Mouse (Mus musculus): ENCODE results near the gene Olfr1220. TPM values are rescaled to one million over a fixed set of nuclear protein-coding genes. Genes with fewer than 3 reads are reported as not detected.

Gene Olfr1220
- 0.04 TPM in 1 of 2 replicates, not detected in the other for polyA plus RNA-seq (2016; fragmentation: Nextera tagmentation; extraction: Ambion mirVana)

- Histone ChIP-seq H3K27ac (no peak within 1 kb of the TSS), H3K4me3 (no peak within 1 kb of the TSS), H3K36me3 (no peaks in the 10 kb centered on the region), H3K4me2 (replicated peaks) (no peak within 1 kb of the TSS), H3K4me1 (no peaks in the 10 kb centered on the region), H3K27me3 (no peaks in the 10 kb centered on the region), H3K9me3 (no peaks in the 10 kb centered on the region), H3K9ac (no peak within 1 kb of the TSS)
- 81% methylated on average over 3 of the region's 3 CpGs for WGBS
- no peak for ATAC-seq (ENCODE audit: insufficient number of reproducible peaks, insufficient read depth, low FRiP score, low TSS enrichment)
Measured at GRCm38 (mm10) chr2:89106735-89107134, at the start of gene Olfr1220. Gene Olfr1220 (minus strand): TSS chr2:89106835.

GRCm38 (mm10) chr2:89151460-89151859, 44.8 kb upstream of the Olfr1220 start, which contains the start of gene Olfr1223:
Gene Olfr1223 (minus strand): TSS chr2:89151560.
- 70% methylated on average over 1 of the region's 1 CpGs for WGBS
- H3K27me3 ChIP-seq: no peaks in the 10 kb centered on the region
- no peak within 1 kb of the TSS for H3K27ac ChIP-seq
- no peaks in the 10 kb centered on the region for H3K9me3 ChIP-seq
- no peak for ATAC-seq (ENCODE audit: insufficient number of reproducible peaks, insufficient read depth, low FRiP score, low TSS enrichment)
- no peaks in the 10 kb centered on the region for H3K4me1 ChIP-seq
- no peak within 1 kb of the TSS for H3K4me2 ChIP-seq (replicated peaks)
- no peak within 1 kb of the TSS for H3K9ac ChIP-seq
- H3K4me3 ChIP-seq: no peak within 1 kb of the TSS
- no peaks in the 10 kb centered on the region for H3K36me3 ChIP-seq

- H3K4me3 ChIP-seq: no peak within 1 kb of the TSS
- no peaks in the 10 kb centered on the region for H3K36me3 ChIP-seq
- WGBS: 73% methylated on average over 3 of the region's 3 CpGs
- no peak for ATAC-seq (ENCODE audit: insufficient number of reproducible peaks, insufficient read depth, low FRiP score, low TSS enrichment)
- H3K9me3 ChIP-seq: no peaks in the 10 kb centered on the region
- no peak within 1 kb of the TSS for H3K27ac ChIP-seq
- H3K9ac ChIP-seq: no peak within 1 kb of the TSS
- H3K27me3 ChIP-seq: no peaks in the 10 kb centered on the region
- H3K4me2 ChIP-seq (replicated peaks): no peak within 1 kb of the TSS
- no peaks in the 10 kb centered on the region for H3K4me1 ChIP-seq
Measured at GRCm38 (mm10) chr2:89132954-89133353, 26.3 kb upstream of the Olfr1220 start, which contains the start of gene Olfr1222. Gene Olfr1222 (minus strand): TSS chr2:89133054.

GRCm38 (mm10) chr2:89117183-89117582, 10.5 kb upstream of the Olfr1220 start, which contains the start of gene Olfr1221:
Gene Olfr1221 (minus strand): TSS chr2:89117283.
- WGBS: 84% methylated on average over 2 of the region's 2 CpGs
- Histone ChIP-seq H3K27ac (no peak within 1 kb of the TSS), H3K4me2 (replicated peaks) (no peak within 1 kb of the TSS), H3K4me1 (no peaks in the 10 kb centered on the region), H3K4me3 (no peak within 1 kb of the TSS), H3K36me3 (no peaks in the 10 kb centered on the region), H3K9ac (no peak within 1 kb of the TSS), H3K27me3 (no peaks in the 10 kb centered on the region), H3K9me3 (no peaks in the 10 kb centered on the region)
- no peak for ATAC-seq (ENCODE audit: insufficient number of reproducible peaks, insufficient read depth, low FRiP score, low TSS enrichment)

DNA sequence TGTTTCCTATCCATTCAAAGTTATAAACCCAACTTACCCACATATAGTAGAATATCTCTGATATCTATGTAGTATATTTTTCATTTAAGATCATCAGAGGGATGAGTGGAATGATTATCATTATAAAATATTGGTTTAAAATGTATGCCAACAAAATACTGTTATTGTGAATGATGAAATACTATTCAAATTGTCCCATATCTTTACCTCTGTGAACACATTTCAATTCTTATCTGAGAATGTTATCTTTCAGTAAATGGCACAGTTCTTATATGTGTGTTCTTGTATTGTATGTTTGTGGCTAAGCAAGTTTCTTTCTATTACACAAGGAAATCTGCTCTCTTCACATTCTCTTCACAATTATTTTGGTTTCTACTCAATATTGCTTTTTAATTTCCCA, 984 bp downstream of the Olfr1220 start:
- Histone ChIP-seq H3K4me2 (replicated peaks) (no peak overlapping the region), H3K9ac (no peak overlapping the region), H3K27ac (no peak overlapping the region), H3K4me3 (no peak overlapping the region), H3K4me1 (no peaks in the 10 kb centered on the region), H3K36me3 (no peaks in the 10 kb centered on the region), H3K27me3 (no peaks in the 10 kb centered on the region), H3K9me3 (no peaks in the 10 kb centered on the region)
- no peak for ATAC-seq (ENCODE audit: insufficient number of reproducible peaks, insufficient read depth, low FRiP score, low TSS enrichment)

- H3K36me3 ChIP-seq: no peaks in the 10 kb centered on the region
- H3K4me2 ChIP-seq (replicated peaks): no peak overlapping the region
- WGBS: 96% methylated on average over 1 of the region's 1 CpGs
- H3K27ac ChIP-seq: no peak overlapping the region
- no peaks in the 10 kb centered on the region for H3K27me3 ChIP-seq
- H3K4me3 ChIP-seq: no peak overlapping the region
- no peak for ATAC-seq (ENCODE audit: insufficient number of reproducible peaks, insufficient read depth, low FRiP score, low TSS enrichment)
- H3K9me3 ChIP-seq: no peaks in the 10 kb centered on the region
- H3K4me1 ChIP-seq: no peaks in the 10 kb centered on the region
- no peak overlapping the region for H3K9ac ChIP-seq
Measured at GRCm38 (mm10) chr2:89093848-89094247, 12.8 kb downstream of the Olfr1220 start.

DNA sequence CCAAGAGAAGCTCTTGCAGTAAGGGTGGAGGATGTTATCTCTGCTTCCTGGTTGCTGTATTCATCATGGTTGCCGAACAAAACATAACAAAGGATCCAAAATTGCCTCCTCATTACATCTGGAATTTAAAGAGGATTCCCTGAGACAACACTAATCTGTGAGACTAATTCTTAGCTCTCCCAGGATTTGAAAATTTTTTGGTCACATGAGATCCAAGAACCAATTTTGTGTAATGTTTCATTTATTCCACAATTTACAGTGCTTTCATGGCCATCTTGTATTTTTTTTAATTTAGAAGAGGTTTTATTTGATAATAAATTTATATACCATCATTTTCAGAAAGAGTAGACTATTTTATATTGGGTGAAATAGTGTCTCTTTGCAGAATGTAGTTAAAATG, 23.2 kb downstream of the Olfr1220 start, which contains the start of gene Olfr1219:
Gene Olfr1219 (minus strand): TSS at position 101 of the 400 bp plus-strand sequence.
- H3K9ac ChIP-seq: no peak within 1 kb of the TSS
- no peak for ATAC-seq (ENCODE audit: insufficient number of reproducible peaks, insufficient read depth, low FRiP score, low TSS enrichment)
- no peak within 1 kb of the TSS for H3K4me2 ChIP-seq (replicated peaks)
- H3K4me3 ChIP-seq: no peak within 1 kb of the TSS
- no peaks in the 10 kb centered on the region for H3K9me3 ChIP-seq
- no peaks in the 10 kb centered on the region for H3K4me1 ChIP-seq
- no peaks in the 10 kb centered on the region for H3K27me3 ChIP-seq
- H3K36me3 ChIP-seq: no peaks in the 10 kb centered on the region
- H3K27ac ChIP-seq: no peak within 1 kb of the TSS
- 65% methylated on average over 1 of the region's 1 CpGs for WGBS

DNA sequence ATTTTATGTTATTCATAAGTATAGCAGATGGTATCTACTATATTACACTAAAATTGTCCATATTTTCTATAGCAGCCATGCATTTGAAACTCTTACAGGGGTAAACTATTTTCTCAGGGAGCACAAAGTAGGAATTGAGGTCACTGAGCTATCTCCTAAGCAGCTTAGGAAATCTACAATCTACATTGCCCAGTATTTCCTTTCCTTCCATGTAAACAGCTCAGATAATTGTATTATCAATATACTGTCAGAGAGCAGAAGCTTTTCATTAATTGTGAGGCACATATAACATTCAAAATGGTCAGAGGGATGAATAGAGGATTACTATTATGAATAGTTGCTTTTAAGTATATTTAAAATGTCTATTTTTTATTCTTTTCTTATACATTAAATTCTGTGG, 25.1 kb downstream of the Olfr1220 start:
- H3K36me3 ChIP-seq: no peaks in the 10 kb centered on the region
- H3K9ac ChIP-seq: no peak overlapping the region
- H3K27ac ChIP-seq: no peak overlapping the region
- no peak for ATAC-seq (ENCODE audit: insufficient number of reproducible peaks, insufficient read depth, low FRiP score, low TSS enrichment)
- no peak overlapping the region for H3K4me3 ChIP-seq
- H3K4me1 ChIP-seq: no peaks in the 10 kb centered on the region
- H3K4me2 ChIP-seq (replicated peaks): no peak overlapping the region
- no peaks in the 10 kb centered on the region for H3K9me3 ChIP-seq
- no peaks in the 10 kb centered on the region for H3K27me3 ChIP-seq

GRCm38 (mm10) chr2:89061087-89061486, 45.5 kb downstream of the Olfr1220 start, which contains the start of gene Olfr1218:
Gene Olfr1218 (minus strand): TSS chr2:89061187.
- Histone ChIP-seq H3K4me1 (no peaks in the 10 kb centered on the region), H3K27me3 (no peaks in the 10 kb centered on the region), H3K27ac (no peak within 1 kb of the TSS), H3K4me2 (replicated peaks) (no peak within 1 kb of the TSS), H3K9ac (no peak within 1 kb of the TSS), H3K4me3 (no peak within 1 kb of the TSS), H3K9me3 (no peaks in the 10 kb centered on the region), H3K36me3 (no peaks in the 10 kb centered on the region)
- no peak for ATAC-seq (ENCODE audit: insufficient number of reproducible peaks, insufficient read depth, low FRiP score, low TSS enrichment)

Other genes with a start within 250 kb of the Olfr1220 start
- not detected in 2 replicates for gene Olfr1206, start 243.6 kb downstream of the Olfr1220 start, polyA plus RNA-seq (2016; fragmentation: Nextera tagmentation; extraction: Ambion mirVana)
- not detected in 2 replicates for gene Olfr1208, start 204.5 kb downstream of the Olfr1220 start, polyA plus RNA-seq (2016; fragmentation: Nextera tagmentation; extraction: Ambion mirVana)
- gene Olfr1209, start 191.7 kb downstream of the Olfr1220 start, polyA plus RNA-seq (2016; fragmentation: Nextera tagmentation; extraction: Ambion mirVana): not detected in 2 replicates
- gene Olfr1211, start 168.7 kb downstream of the Olfr1220 start, polyA plus RNA-seq (2016; fragmentation: Nextera tagmentation; extraction: Ambion mirVana): not detected in 2 replicates
- gene Olfr1212, start 152.9 kb downstream of the Olfr1220 start, polyA plus RNA-seq (2016; fragmentation: Nextera tagmentation; extraction: Ambion mirVana): not detected in 2 replicates
- gene Gm13762, start 126.6 kb downstream of the Olfr1220 start, polyA plus RNA-seq (2016; fragmentation: Nextera tagmentation; extraction: Ambion mirVana): not detected in 2 replicates
- gene Olfr1214, start 114.2 kb downstream of the Olfr1220 start, polyA plus RNA-seq (2016; fragmentation: Nextera tagmentation; extraction: Ambion mirVana): not detected in 2 replicates
- not detected in 2 replicates for gene Olfr1215, start 99.9 kb downstream of the Olfr1220 start, polyA plus RNA-seq (2016; fragmentation: Nextera tagmentation; extraction: Ambion mirVana)
- not detected in 2 replicates for gene Olfr1216, start 88.5 kb downstream of the Olfr1220 start, polyA plus RNA-seq (2016; fragmentation: Nextera tagmentation; extraction: Ambion mirVana)
- not detected in 2 replicates for gene Olfr1217, start 74.8 kb downstream of the Olfr1220 start, polyA plus RNA-seq (2016; fragmentation: Nextera tagmentation; extraction: Ambion mirVana)
- not detected in 2 replicates for gene Olfr1218, start 45.6 kb downstream of the Olfr1220 start, polyA plus RNA-seq (2016; fragmentation: Nextera tagmentation; extraction: Ambion mirVana)
- gene Olfr1219, start 23.3 kb downstream of the Olfr1220 start, polyA plus RNA-seq (2016; fragmentation: Nextera tagmentation; extraction: Ambion mirVana): not detected in 2 replicates
- gene Olfr1221, start 10.4 kb upstream of the Olfr1220 start, polyA plus RNA-seq (2016; fragmentation: Nextera tagmentation; extraction: Ambion mirVana): not detected in 2 replicates
- not detected in 2 replicates for gene Olfr1222, start 26.2 kb upstream of the Olfr1220 start, polyA plus RNA-seq (2016; fragmentation: Nextera tagmentation; extraction: Ambion mirVana)
- gene Olfr1223, start 44.7 kb upstream of the Olfr1220 start, polyA plus RNA-seq (2016; fragmentation: Nextera tagmentation; extraction: Ambion mirVana): not detected in 2 replicates
- gene Olfr1224-ps1, start 57.3 kb upstream of the Olfr1220 start, polyA plus RNA-seq (2016; fragmentation: Nextera tagmentation; extraction: Ambion mirVana): not detected in 2 replicates
- gene Olfr1225, start 67.8 kb upstream of the Olfr1220 start, polyA plus RNA-seq (2016; fragmentation: Nextera tagmentation; extraction: Ambion mirVana): not detected in 2 replicates
- not detected in 2 replicates for gene Olfr1226, start 93.2 kb upstream of the Olfr1220 start, polyA plus RNA-seq (2016; fragmentation: Nextera tagmentation; extraction: Ambion mirVana)
- not detected in 2 replicates for gene Olfr1228, start 147.2 kb upstream of the Olfr1220 start, polyA plus RNA-seq (2016; fragmentation: Nextera tagmentation; extraction: Ambion mirVana)
- gene Olfr1229, start 181.2 kb upstream of the Olfr1220 start, polyA plus RNA-seq (2016; fragmentation: Nextera tagmentation; extraction: Ambion mirVana): not detected in 2 replicates
- not detected in 2 replicates for gene Olfr1230, start 190.4 kb upstream of the Olfr1220 start, polyA plus RNA-seq (2016; fragmentation: Nextera tagmentation; extraction: Ambion mirVana)
- gene Olfr1231, start 200.2 kb upstream of the Olfr1220 start, polyA plus RNA-seq (2016; fragmentation: Nextera tagmentation; extraction: Ambion mirVana): not detected in 2 replicates
- gene Olfr1232, start 222.8 kb upstream of the Olfr1220 start, polyA plus RNA-seq (2016; fragmentation: Nextera tagmentation; extraction: Ambion mirVana): not detected in 2 replicates
- not detected in 2 replicates for gene Olfr1233, start 235.6 kb upstream of the Olfr1220 start, polyA plus RNA-seq (2016; fragmentation: Nextera tagmentation; extraction: Ambion mirVana)